Mouse (Mus musculus) embryonic fibroblast, embryonic 13.5 days (primary cell): Measurements from ENCODE around the gene Hps1. TPM values are rescaled to one million over a fixed set of nuclear protein-coding genes. Genes with fewer than 3 reads are reported as not detected.
A peak's percentile ranks its signal among the peaks of the same experiment; 100 is the strongest.

Experiments used
- H3K27ac ChIP-seq: 2 replicates; pipeline ENCODE4 v1.5.1; 2012; ENCODE audit warnings: low read length, control low read depth, inconsistent platforms; ENCODE audit not compliant: insufficient read depth
- H3K4me1 ChIP-seq: 2 replicates; pipeline ENCODE4 v1.6.1; 2011; ENCODE audit warnings: low read length; ENCODE audit not compliant: control insufficient read depth, insufficient read depth
- H3K4me3 ChIP-seq: 2 replicates; pipeline ENCODE4 v1.5.1; 2011; ENCODE audit warnings: mild to moderate bottlenecking, control low read depth, low read length; ENCODE audit not compliant: insufficient read depth
- CTCF ChIP-seq: IDR thresholded peaks from 2 replicates; pipeline ENCODE4 v1.5.1; 2011; ENCODE audit warnings: mild to moderate bottlenecking, control low read depth, low read length, moderate library complexity, borderline replicate concordance; ENCODE audit not compliant: insufficient read depth
- POLR2A ChIP-seq: IDR thresholded peaks from 2 replicates; pipeline ENCODE4 v1.6.1; 2011; ENCODE audit warnings: low read depth, mild to moderate bottlenecking, control low read depth, low read length, moderate library complexity
- polyA plus RNA-seq: library from polyadenylated mRNA; stranded (reverse); fragments of >200 nt; gene quantifications from 2 replicates; pipeline ENCODE4 v1.2.4, GENCODE M21; 2011; ENCODE audit warnings: low read depth; ENCODE audit not compliant: missing spikeins, insufficient read length

Hps1 gene
- polyA plus RNA-seq, 1 experiment, result 13.2 TPM

- Histone ChIP-seq H3K27ac (no peak overlapping the region), H3K4me1 (peaks cover 2% of the 10 kb centered on the region; the same call in 1 of the 2 replicates)
- TF ChIP-seq POLR2A (no peak), CTCF (no peak)
Measured at GRCm38 (mm10) chr19:42764398-42764797, 15.4 kb downstream of the Hps1 start.

GRCm38 (mm10) chr19:42756671-42757070 is 23.1 kb downstream of the Hps1 start:
- TF ChIP-seq POLR2A, result no peak
- no peak for TF ChIP-seq CTCF
- no peak overlapping the region for H3K27ac ChIP-seq
- peaks cover under 1% of the 10 kb centered on the region; the same call in 1 of the 2 replicates for H3K4me1 ChIP-seq
- H3K4me3 ChIP-seq, result no peak overlapping the region

More at GRCm38 (mm10) chr19:42764398-42764797, 15.4 kb downstream of the Hps1 start:
- no peak overlapping the region for H3K4me3 ChIP-seq

- no peak overlapping the region for H3K27ac ChIP-seq
Measured at GRCm38 (mm10) chr19:42755148-42755870, 24.5 kb downstream of the Hps1 start.

GRCm38 (mm10) chr19:42753141-42753917 is 26.4 kb downstream of the Hps1 start:
- H3K4me1 ChIP-seq, result peaks cover 2% of the 10 kb centered on the region; the same call in 1 of the 2 replicates
- H3K4me3 ChIP-seq, result no peak overlapping the region
- peak overlapping the region; percentile 81 for H3K27ac ChIP-seq
- TF ChIP-seq CTCF (no peak), POLR2A (no peak)

More at GRCm38 (mm10) chr19:42755148-42755870, 24.5 kb downstream of the Hps1 start:
- Histone ChIP-seq H3K4me1 (peaks cover 2% of the 10 kb centered on the region; the same call in 1 of the 2 replicates), H3K4me3 (no peak overlapping the region)
- no peak for TF ChIP-seq CTCF
- no peak for TF ChIP-seq POLR2A

GRCm38 (mm10) chr19:42752363-42752931 is 27.3 kb downstream of the Hps1 start, which contains the start of gene Pyroxd2:
Gene Pyroxd2 (minus strand): TSS chr19:42752775.
- TF ChIP-seq POLR2A (peak; percentile 75), CTCF (no peak)
- H3K27ac ChIP-seq, result peak within 1 kb of the TSS; percentile 81
- peak within 1 kb of the TSS; percentile 20 for H3K4me3 ChIP-seq
- peaks cover 2% of the 10 kb centered on the region; the same call in 1 of the 2 replicates for H3K4me1 ChIP-seq

GRCm38 (mm10) chr19:42750196-42750595 is 29.6 kb downstream of the Hps1 start:
- Histone ChIP-seq H3K4me3 (no peak overlapping the region), H3K4me1 (peaks cover 2% of the 10 kb centered on the region; the same call in 1 of the 2 replicates), H3K27ac (no peak overlapping the region)
- TF ChIP-seq POLR2A (no peak), CTCF (no peak)

- TF ChIP-seq CTCF (no peak), POLR2A (no peak)
- no peak overlapping the region for H3K27ac ChIP-seq
- H3K4me1 ChIP-seq, result peaks cover 7% of the 10 kb centered on the region; the same call in 1 of the 2 replicates
- H3K4me3 ChIP-seq, result no peak overlapping the region
Measured at GRCm38 (mm10) chr19:42746702-42747101, 33.1 kb downstream of the Hps1 start.

- TF ChIP-seq CTCF (no peak), POLR2A (no peak)
- H3K27ac ChIP-seq, result no peak overlapping the region
- 0 out of 2 replicates have a peak, but pooled peaks cover 4% of the 10 kb centered on the region for H3K4me1 ChIP-seq
- no peak overlapping the region for H3K4me3 ChIP-seq
Measured at GRCm38 (mm10) chr19:42745869-42746224, 33.9 kb downstream of the Hps1 start.

GRCm38 (mm10) chr19:42745084-42745868 is 34.5 kb downstream of the Hps1 start:
- no peak overlapping the region for H3K4me3 ChIP-seq
- 0 out of 2 replicates have a peak, but pooled peaks cover 4% of the 10 kb centered on the region for H3K4me1 ChIP-seq
- no peak for TF ChIP-seq POLR2A
- TF ChIP-seq CTCF, result no peak
- no peak overlapping the region for H3K27ac ChIP-seq
